Mouse (Mus musculus) frontal cortex, postnatal 25 days (tissue): Measurements from ENCODE around the gene Ces1c.
A peak's percentile ranks its signal among the peaks of the same experiment; 100 is the strongest.

Experiments
- DNase-seq, 2 experiments: peaks; one replicate each; pipeline ENCODE4 v3.0.0; 2022; ENCODE audit warnings: low spot score in 2 of 2

The Ces1c gene

DNA sequence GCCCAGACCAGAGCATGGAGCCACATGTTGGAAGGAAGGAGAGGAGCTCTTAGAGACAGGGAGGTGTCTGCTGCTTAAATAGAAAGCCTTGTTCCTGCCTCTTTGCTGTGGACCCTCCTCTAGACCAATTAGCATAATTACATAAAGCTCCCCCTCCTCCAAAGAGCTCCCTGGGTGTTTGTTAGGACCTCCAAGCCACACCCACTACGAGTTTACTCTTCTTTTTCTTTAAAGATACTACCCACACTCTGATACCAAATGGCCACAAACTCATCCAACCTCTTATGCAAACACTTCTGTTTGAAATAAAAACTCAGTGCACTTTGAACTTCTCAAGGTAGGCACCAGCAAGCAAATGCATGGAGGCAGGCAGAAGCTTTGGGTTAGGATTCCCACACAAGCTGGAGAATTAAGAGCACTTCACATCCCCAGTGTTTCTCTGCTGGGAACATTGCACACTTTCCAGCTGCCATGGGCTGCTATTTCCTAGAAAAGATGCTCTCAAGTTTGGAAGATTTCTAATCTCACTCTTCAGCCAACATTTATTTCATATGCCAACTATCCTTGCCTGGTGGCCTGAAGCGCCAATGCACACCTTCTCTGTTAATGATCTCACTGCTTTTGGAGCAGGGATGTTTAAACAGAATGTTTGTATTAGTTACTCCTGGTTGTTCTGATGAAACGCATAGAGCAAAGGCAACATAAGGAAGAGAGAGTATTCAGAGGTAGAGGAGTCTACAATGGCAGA is at the start of gene Ces1c:
Ces1c (minus strand) TSS at position 51 of the 748 bp plus-strand sequence.
- no peak for DNase-seq

GRCm38 (mm10) chr8:93180581-93181129 is 49.6 kb upstream of the Ces1c start:
- no peak for DNase-seq

DNA sequence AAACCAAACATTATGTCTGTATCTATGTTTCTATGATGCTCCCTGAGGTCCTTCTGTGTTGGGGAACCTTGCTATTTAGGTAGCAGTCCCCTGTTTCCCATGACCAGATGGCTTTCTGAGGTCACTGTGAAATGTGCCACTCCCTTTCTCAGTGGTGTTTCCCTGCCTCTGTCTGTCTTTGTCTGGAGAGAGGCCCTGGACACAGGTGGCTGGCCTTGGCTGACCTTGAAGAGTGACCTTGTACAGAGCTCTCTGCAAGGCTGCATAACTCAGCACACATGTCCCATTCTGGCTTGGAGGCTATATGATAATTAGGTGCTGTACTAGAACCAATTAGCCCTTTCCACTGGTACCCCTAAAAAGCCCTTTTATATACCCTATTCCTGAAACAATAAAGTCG is 45.5 kb upstream of the Ces1c start:
- DNase-seq: no peak

DNA sequence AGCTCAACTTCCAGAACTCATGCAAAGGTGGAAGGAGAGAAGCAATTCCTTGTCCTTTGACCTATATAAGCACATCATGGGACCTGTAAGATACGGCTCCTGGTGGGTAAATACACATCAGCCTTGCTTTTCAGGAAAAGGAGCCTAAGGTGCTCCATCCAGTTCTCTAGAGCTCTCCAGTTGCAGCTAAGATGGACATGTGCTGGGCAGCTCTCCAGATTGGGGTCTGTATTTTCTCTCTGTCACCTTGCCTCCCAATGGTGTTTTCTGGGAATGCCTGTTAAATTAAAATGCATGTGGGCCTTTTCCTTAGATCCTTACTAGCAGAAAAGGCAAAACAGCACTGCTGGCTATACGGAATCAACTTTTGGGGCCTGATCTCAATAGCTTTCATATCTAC is 43.5 kb upstream of the Ces1c start:
- DNase-seq: no peak

GRCm38 (mm10) chr8:93171846-93172590 is 40.9 kb upstream of the Ces1c start:
- DNase-seq: no peak

- no peak for DNase-seq
Observed at GRCm38 (mm10) chr8:93163363-93163762, 32.3 kb upstream of the Ces1c start.

GRCm38 (mm10) chr8:93151401-93151800 is 20.3 kb upstream of the Ces1c start:
- no peak for DNase-seq

DNA sequence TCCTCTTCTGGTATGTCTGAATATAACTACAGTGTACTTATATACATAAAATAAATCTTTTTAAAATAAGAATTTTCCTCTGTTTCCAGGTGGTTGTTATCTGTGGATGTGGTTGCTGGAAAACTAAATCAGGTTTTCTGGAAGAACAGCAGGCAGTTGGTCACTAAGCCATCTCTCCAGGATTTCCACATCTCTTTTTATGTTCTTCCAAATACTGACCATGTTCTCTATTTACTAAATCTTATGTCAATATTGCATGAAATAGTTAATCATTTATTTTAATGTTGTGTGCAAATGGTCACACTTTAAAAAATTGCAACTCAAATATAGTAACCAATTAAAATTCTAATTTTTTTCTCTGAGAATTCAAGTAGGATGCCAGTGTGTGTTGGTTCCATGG is 16.2 kb upstream of the Ces1c start:
- DNase-seq: no peak

- DNase-seq: peak in 1 of 2 experiments; percentile 32
Observed at GRCm38 (mm10) chr8:93140696-93141095, 9.6 kb upstream of the Ces1c start.

DNA sequence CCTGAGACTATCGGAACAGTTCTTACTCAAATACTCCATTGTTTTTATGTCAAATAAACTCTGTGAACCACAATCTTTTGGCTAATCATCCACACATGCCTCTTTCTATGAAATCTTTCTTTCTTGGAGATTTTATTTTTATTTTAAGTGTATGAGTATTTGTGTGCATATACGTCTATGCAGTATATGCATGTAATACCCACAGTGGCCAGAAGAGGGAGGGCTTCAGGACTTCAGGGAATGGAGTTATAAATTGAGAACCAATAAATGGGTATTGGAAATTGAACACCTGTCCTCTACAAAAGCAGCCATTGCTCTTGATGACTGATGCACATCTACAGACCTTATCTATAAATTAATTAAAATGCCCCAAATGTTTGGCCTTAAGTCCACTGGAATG is 1.1 kb upstream of the Ces1c start:
- no peak for DNase-seq

GRCm38 (mm10) chr8:93126476-93126875 is 4.6 kb downstream of the Ces1c start:
- no peak for DNase-seq

DNA sequence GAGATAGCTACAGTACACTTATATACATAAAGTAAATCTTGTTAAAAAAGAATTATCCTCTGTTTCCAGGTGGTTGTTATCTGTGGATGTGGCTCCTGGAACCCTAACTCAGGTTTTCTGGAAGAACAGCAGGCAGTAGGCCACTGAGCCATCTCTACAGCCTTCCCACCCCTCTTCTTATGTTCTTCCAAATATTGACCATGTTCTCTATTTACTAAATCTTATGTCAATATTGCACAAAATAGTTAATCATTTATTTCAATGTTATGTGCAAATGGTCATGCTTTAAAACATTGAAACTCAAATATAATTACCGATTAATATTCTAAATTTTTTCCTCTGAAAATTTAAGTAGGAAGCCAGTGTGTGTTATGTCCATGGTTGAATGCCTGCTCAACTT is 9.1 kb downstream of the Ces1c start:
- no peak for DNase-seq

DNA sequence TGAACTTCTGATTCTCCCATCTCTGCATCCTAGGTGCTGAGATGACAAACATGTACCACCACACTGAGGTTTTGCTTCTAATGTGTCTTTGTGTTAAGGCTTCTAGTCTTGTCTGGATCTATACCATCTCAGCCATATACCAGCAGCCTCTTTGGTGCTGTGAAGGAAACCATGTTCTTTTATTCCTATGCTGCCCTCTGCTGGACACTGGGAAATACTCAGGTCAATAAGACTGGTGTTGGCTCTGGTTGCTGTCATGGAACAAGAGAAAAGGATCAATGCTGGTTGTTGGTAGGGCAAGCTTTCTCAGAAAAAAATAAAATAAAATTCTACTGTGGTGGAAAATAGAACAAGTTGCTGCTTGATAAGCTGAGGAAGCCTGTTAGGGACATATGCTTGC is 35.7 kb downstream of the Ces1c start:
- peak; percentile 2 to 9 for DNase-seq

DNA sequence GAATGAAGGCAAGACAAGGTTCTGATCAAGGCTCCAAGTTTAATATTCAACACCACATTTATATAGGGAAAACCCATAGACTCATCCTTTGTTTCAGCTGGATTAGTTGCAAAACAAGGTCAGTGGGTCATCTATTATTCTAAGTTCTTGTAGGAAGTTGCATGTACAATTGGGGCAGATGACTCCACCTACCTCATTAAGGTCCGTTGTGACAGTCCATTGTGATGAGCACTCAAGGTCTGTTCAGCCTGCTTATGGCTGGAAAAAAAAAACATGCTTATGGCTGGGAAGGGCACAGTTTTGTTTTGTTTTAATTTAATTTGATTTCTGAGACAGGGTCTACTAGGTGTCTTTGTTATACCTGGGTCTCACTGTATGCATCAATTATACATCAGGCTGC is 39.8 kb downstream of the Ces1c start:
- DNase-seq: no peak

- DNase-seq: no peak
Observed at GRCm38 (mm10) chr8:93088686-93089122, 42.4 kb downstream of the Ces1c start.

DNA sequence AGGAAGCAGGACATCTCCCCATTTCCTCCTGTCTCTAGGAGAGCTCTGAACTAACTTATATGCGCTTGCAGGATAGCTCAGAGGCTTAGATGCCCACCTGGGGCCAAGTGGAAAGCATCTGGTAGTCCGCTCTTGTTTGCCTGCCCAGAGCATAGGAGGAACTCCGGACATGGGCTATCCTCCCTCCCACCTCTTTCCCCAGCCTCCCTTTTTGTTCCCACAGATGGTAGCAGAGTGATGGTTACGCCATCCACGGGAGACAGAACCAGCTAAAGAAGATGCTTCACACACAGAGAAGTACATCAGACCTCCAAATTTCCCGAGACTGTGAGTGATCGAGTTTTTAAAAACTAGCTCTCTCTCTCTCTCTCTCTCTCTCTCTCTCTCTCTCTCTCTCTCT is 42.9 kb downstream of the Ces1c start:
- no peak for DNase-seq

- no peak for DNase-seq
Observed at GRCm38 (mm10) chr8:93079887-93080286, 51.2 kb downstream of the Ces1c start, which contains the start of gene Ces1b. TSS of gene Ces1b (minus strand) at chr8:93080017.

- DNase-seq: no peak
Observed at GRCm38 (mm10) chr8:93075251-93075650, 55.8 kb downstream of the Ces1c start.

- no peak for DNase-seq
Observed at GRCm38 (mm10) chr8:93063416-93064117, 67.5 kb downstream of the Ces1c start.

- peak; percentile 46 to 49 for DNase-seq
Observed at GRCm38 (mm10) chr8:93059185-93059584, 71.9 kb downstream of the Ces1c start.

DNA sequence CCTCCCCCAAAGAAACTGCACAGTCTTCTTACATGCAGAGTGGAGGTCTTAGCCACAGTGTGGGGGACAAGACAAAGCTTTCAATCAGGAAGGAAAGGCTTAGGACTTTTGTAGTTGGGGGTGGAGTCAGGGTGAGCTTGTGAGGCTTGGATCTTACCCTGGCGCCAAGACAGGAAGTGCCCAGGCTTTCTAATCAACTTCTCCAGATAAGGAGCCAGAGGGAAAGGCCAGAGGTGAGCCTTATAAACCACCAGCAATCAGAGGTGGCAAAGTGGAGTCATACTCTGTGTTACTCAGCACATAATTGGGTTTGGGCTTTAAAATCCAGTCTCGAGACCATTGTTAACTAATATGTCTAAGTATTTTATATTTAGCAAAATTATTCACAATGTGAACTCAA is 75.8 kb downstream of the Ces1c start:
- DNase-seq: no peak
